ENCODE assay signal across 19 mouse cellular contexts in genomic region chr2:59170208-59170589, GRCm38 (mm10). TPM values are rescaled to one million over a fixed set of nuclear protein-coding genes. Genes with fewer than 3 reads are reported as not detected.
A peak's percentile ranks its signal among the peaks of the same experiment; 100 is the strongest.
DNase-seq lines count a peak whose midpoint lies in the region; ATAC-seq lines count a peak whose summit lies in the region.
"Had no signal": no experiment of that assay in that cellular context is flagged by ENCODE, and none has a peak within 500 bp of the region (broad histone marks: within the 10 kb centered on the region; RNA-seq: fewer than 3 reads in every experiment).

No protein-coding gene starts in this region.

- H3K4me3 ChIP-seq in intestine, embryonic 14.5 days (ENCODE audit: low read depth, low read length) = no peak overlapping the region
- H3K4me3 ChIP-seq in intestine, embryonic 16.5 days (ENCODE audit: low read length) = no peak overlapping the region
- H3K4me3 ChIP-seq in limb, embryonic 11.5 days (ENCODE audit: low read depth, low read length) = no peak overlapping the region
- no peak overlapping the region for H3K4me3 ChIP-seq in limb, embryonic 10.5 days
- no peak overlapping the region for H3K4me3 ChIP-seq in lung, embryonic 15.5 days
- H3K4me3 ChIP-seq in stomach, embryonic 14.5 days (ENCODE audit: low read depth, low read length) = no peak overlapping the region
- H3K4me3 ChIP-seq: forebrain, embryonic 10.5 days; heart, embryonic 10.5 days; limb, embryonic 12.5 days; megakaryocyte, embryonic 14.5 days had no signal

- H3K36me3 ChIP-seq in intestine, embryonic 14.5 days (ENCODE audit: control insufficient read depth, insufficient read depth, low read length) = no peaks in the 10 kb centered on the region
- no peaks in the 10 kb centered on the region for H3K36me3 ChIP-seq in intestine, embryonic 16.5 days (ENCODE audit: control insufficient read depth, insufficient read depth, low read length)
- no peaks in the 10 kb centered on the region for H3K36me3 ChIP-seq in limb, embryonic 11.5 days (ENCODE audit: control insufficient read depth, insufficient read depth, low read length)
- no peaks in the 10 kb centered on the region for H3K36me3 ChIP-seq in limb, embryonic 10.5 days
- H3K36me3 ChIP-seq in lung, embryonic 15.5 days = no peaks in the 10 kb centered on the region
- H3K36me3 ChIP-seq in stomach, embryonic 14.5 days (ENCODE audit: control insufficient read depth, insufficient read depth, low read length) = no peaks in the 10 kb centered on the region
- H3K36me3 ChIP-seq: heart, embryonic 10.5 days; limb, embryonic 12.5 days had no signal

- H3K9me3 ChIP-seq in intestine, embryonic 14.5 days (ENCODE audit: control insufficient read depth, low read length) = no peaks in the 10 kb centered on the region
- no peaks in the 10 kb centered on the region for H3K9me3 ChIP-seq in intestine, embryonic 16.5 days (ENCODE audit: control insufficient read depth, low read length)
- no peaks in the 10 kb centered on the region for H3K9me3 ChIP-seq in limb, embryonic 11.5 days (ENCODE audit: control insufficient read depth, low read length)
- H3K9me3 ChIP-seq in limb, embryonic 10.5 days (replicated peaks) = no peaks in the 10 kb centered on the region
- no peaks in the 10 kb centered on the region for H3K9me3 ChIP-seq in lung, embryonic 15.5 days
- no peaks in the 10 kb centered on the region for H3K9me3 ChIP-seq in stomach, embryonic 14.5 days (ENCODE audit: control insufficient read depth, low read depth, low read length)
- H3K9me3 ChIP-seq: forebrain, embryonic 10.5 days; heart, embryonic 10.5 days; limb, embryonic 12.5 days; megakaryocyte, embryonic 14.5 days had no signal

- H3K4me2 ChIP-seq in intestine, embryonic 14.5 days (ENCODE audit: low read length) = no peak overlapping the region
- no peak overlapping the region for H3K4me2 ChIP-seq in intestine, embryonic 16.5 days (ENCODE audit: low read depth, low read length)
- H3K4me2 ChIP-seq in limb, embryonic 11.5 days (ENCODE audit: low read depth, severe bottlenecking) = no peak overlapping the region
- H3K4me2 ChIP-seq in lung, embryonic 15.5 days = peak overlapping the region; percentile 26; the same call in 1 of the 2 replicates
- H3K4me2 ChIP-seq in stomach, embryonic 14.5 days (replicated peaks; ENCODE audit: low read depth, low read length) = no peak overlapping the region
- H3K4me2 ChIP-seq: limb, embryonic 12.5 days had no signal

- H3K27me3 ChIP-seq in intestine, embryonic 14.5 days (replicated peaks; ENCODE audit: control insufficient read depth, insufficient read depth, low read length) = no peaks in the 10 kb centered on the region
- H3K27me3 ChIP-seq in intestine, embryonic 16.5 days (replicated peaks; ENCODE audit: control insufficient read depth, insufficient read depth, low read length) = no peaks in the 10 kb centered on the region
- H3K27me3 ChIP-seq in limb, embryonic 11.5 days (ENCODE audit: control insufficient read depth, insufficient read depth, low read length) = no peaks in the 10 kb centered on the region
- H3K27me3 ChIP-seq in limb, embryonic 10.5 days (ENCODE audit: low read depth, poor library complexity, severe bottlenecking) = no peaks in the 10 kb centered on the region
- no peaks in the 10 kb centered on the region for H3K27me3 ChIP-seq in lung, embryonic 15.5 days
- no peaks in the 10 kb centered on the region for H3K27me3 ChIP-seq in stomach, embryonic 14.5 days (ENCODE audit: control insufficient read depth, insufficient read depth, low read length)
- H3K27me3 ChIP-seq: limb, embryonic 12.5 days; megakaryocyte, embryonic 14.5 days had no signal

- no peak overlapping the region for H3K27ac ChIP-seq in intestine, embryonic 14.5 days (ENCODE audit: low read depth)
- H3K27ac ChIP-seq in intestine, embryonic 16.5 days (ENCODE audit: low read length) = no peak overlapping the region
- H3K27ac ChIP-seq in limb, embryonic 11.5 days (replicated peaks; ENCODE audit: low read depth, low read length) = no peak overlapping the region
- no peak overlapping the region for H3K27ac ChIP-seq in limb, embryonic 10.5 days
- no peak overlapping the region for H3K27ac ChIP-seq in lung, embryonic 15.5 days
- H3K27ac ChIP-seq in stomach, embryonic 14.5 days (ENCODE audit: low read length) = peak overlapping the region; percentile 56; the same call in 1 of the 2 replicates
- H3K27ac ChIP-seq: forebrain, embryonic 10.5 days; heart, embryonic 10.5 days; limb, embryonic 12.5 days; liver, embryonic 14.5 days had no signal

- peak; percentile 39 for DNase-seq in intestine, embryonic 14.5 days (ENCODE audit: low spot score)
- DNase-seq in limb, embryonic 11.5 days (ENCODE audit: low spot score) = peak; percentile 18
- no peak for DNase-seq in limb, embryonic 10.5 days (ENCODE audit: low spot score)
- DNase-seq in ovary, adult 18-20 months (ENCODE audit: low spot score) = no peak
- no peak for DNase-seq in testis, postnatal 10 days (ENCODE audit: low spot score)
- DNase-seq: adrenal gland, postnatal 25 days; cerebellum, adult 11 months; cerebellum, postnatal 25 days; embryo, embryonic 11 days; right cerebral cortex, postnatal 25 days; thymus, postnatal 36 days had no signal

- WGBS in intestine, embryonic 14.5 days = 73% methylated on average over 3 of the region's 3 CpGs
- WGBS in intestine, embryonic 16.5 days = 60% methylated on average over 3 of the region's 3 CpGs
- WGBS in limb, embryonic 11.5 days = 77% methylated on average over 3 of the region's 3 CpGs
- WGBS in limb, embryonic 10.5 days = 77% methylated on average over 3 of the region's 3 CpGs
- WGBS in lung, embryonic 15.5 days = 38% methylated on average over 3 of the region's 3 CpGs
- 60% methylated on average over 3 of the region's 3 CpGs for WGBS in stomach, embryonic 14.5 days

- H3K4me1 ChIP-seq in intestine, embryonic 14.5 days (replicated peaks; ENCODE audit: control insufficient read depth, insufficient read depth, low read length) = peaks cover 6% of the 10 kb centered on the region; the same call in 1 of the 2 replicates
- H3K4me1 ChIP-seq in intestine, embryonic 16.5 days (ENCODE audit: control insufficient read depth, insufficient read depth, low read length) = peaks cover 8% of the 10 kb centered on the region
- H3K4me1 ChIP-seq in limb, embryonic 11.5 days (ENCODE audit: control insufficient read depth, insufficient read depth, low read length) = no peaks in the 10 kb centered on the region
- H3K4me1 ChIP-seq in limb, embryonic 10.5 days = peaks cover 6% of the 10 kb centered on the region; the same call in 1 of the 2 replicates
- H3K4me1 ChIP-seq in lung, embryonic 15.5 days = peaks cover 39% of the 10 kb centered on the region
- peaks cover 5% of the 10 kb centered on the region; the same call in 1 of the 2 replicates for H3K4me1 ChIP-seq in stomach, embryonic 14.5 days (ENCODE audit: control insufficient read depth, insufficient read depth, low read length)

- no peak for ATAC-seq in intestine, embryonic 14.5 days (replicated peaks; ENCODE audit: low FRiP score, low TSS enrichment, low read depth)
- ATAC-seq in intestine, embryonic 16.5 days = no peak; the same call in 1 of the 2 replicates
- no peak for ATAC-seq in limb, embryonic 11.5 days (ENCODE audit: insufficient number of reproducible peaks, low FRiP score, low TSS enrichment, low read depth)
- ATAC-seq in lung, embryonic 15.5 days (ENCODE audit: borderline replicate concordance, extremely low read depth, low FRiP score, low TSS enrichment) = peak; percentile 81
- no peak for ATAC-seq in stomach, embryonic 14.5 days (ENCODE audit: insufficient number of reproducible peaks, insufficient read depth, low FRiP score, low read depth)

- H3K9ac ChIP-seq in intestine, embryonic 14.5 days (ENCODE audit: low read length) = no peak overlapping the region
- no peak overlapping the region for H3K9ac ChIP-seq in intestine, embryonic 16.5 days (ENCODE audit: low read depth, low read length)
- no peak overlapping the region for H3K9ac ChIP-seq in limb, embryonic 11.5 days (ENCODE audit: low read length)
- no peak overlapping the region for H3K9ac ChIP-seq in lung, embryonic 15.5 days
- no peak overlapping the region for H3K9ac ChIP-seq in stomach, embryonic 14.5 days (replicated peaks; ENCODE audit: low read depth, low read length)
- H3K9ac ChIP-seq: limb, embryonic 12.5 days; liver, embryonic 14.5 days had no signal

RNA-seq across cellular contexts. Expression of gene Pkp4, which starts 9.5 kb away (rescaled TPM):
- polyA plus RNA-seq in intestine, embryonic 14.5 days (2014; fragmentation: Nextera tagmentation; extraction: Ambion mirVana) = 24.4 and 25.6 TPM in 2 replicates
- 17.3 and 19.1 TPM in 2 replicates for polyA plus RNA-seq in intestine, embryonic 16.5 days (2015; fragmentation: Nextera tagmentation; extraction: Ambion mirVana)
- 18.0 and 18.8 TPM in 2 replicates for polyA plus RNA-seq in limb, embryonic 11.5 days (2014; fragmentation: Nextera tagmentation; extraction: Ambion mirVana)
- polyA plus RNA-seq in limb, embryonic 10.5 days (2016; fragmentation: Nextera tagmentation; extraction: Ambion mirVana) = 12.4 and 15.0 TPM in 2 replicates
- polyA plus RNA-seq in lung, embryonic 15.5 days (2015; fragmentation: Nextera tagmentation; extraction: Ambion mirVana) = 28.3 and 30.8 TPM in 2 replicates
- polyA plus RNA-seq in stomach, embryonic 14.5 days (2014; fragmentation: Nextera tagmentation; extraction: Ambion mirVana) = 45.1 and 45.6 TPM in 2 replicates

RNA-seq across cellular contexts. Expression of gene Ccdc148, which starts 9.7 kb away (rescaled TPM):
- polyA plus RNA-seq in intestine, embryonic 14.5 days (2014; fragmentation: Nextera tagmentation; extraction: Ambion mirVana) = 0.51 and 0.62 TPM in 2 replicates
- polyA plus RNA-seq in intestine, embryonic 16.5 days (2015; fragmentation: Nextera tagmentation; extraction: Ambion mirVana) = 0.76 and 1.1 TPM in 2 replicates
- 0.28 and 0.43 TPM in 2 replicates for polyA plus RNA-seq in limb, embryonic 11.5 days (2014; fragmentation: Nextera tagmentation; extraction: Ambion mirVana)
- polyA plus RNA-seq in limb, embryonic 10.5 days (2016; fragmentation: Nextera tagmentation; extraction: Ambion mirVana) = 0.23 and 0.70 TPM in 2 replicates
- polyA plus RNA-seq in lung, embryonic 15.5 days (2015; fragmentation: Nextera tagmentation; extraction: Ambion mirVana) = 1.6 and 2.0 TPM in 2 replicates
- polyA plus RNA-seq in stomach, embryonic 14.5 days (2014; fragmentation: Nextera tagmentation; extraction: Ambion mirVana) = 1.3 and 1.6 TPM in 2 replicates

Comparison
In these comparisons a context has a peak if more than half of its experiments do, and no peak if none do; other contexts are left out.
1. DNase-seq: peak in intestine, embryonic 14.5 days (single experiment) and limb, embryonic 11.5 days (single experiment); none in limb, embryonic 10.5 days (single experiment), ovary, adult 18-20 months (single experiment) and testis, postnatal 10 days (single experiment).